Mouse (Mus musculus) liver, embryonic 15.5 days (tissue): ENCODE measurements around the gene Zfp984. TPM values are rescaled to one million over a fixed set of nuclear protein-coding genes. Genes with fewer than 3 reads are reported as not detected.

ENCODE experiments used
- polyA plus RNA-seq: library from polyadenylated mRNA; unstranded; fragments of >200 nt; fragmentation: Nextera tagmentation; extraction: Ambion mirVana; gene quantifications from 2 replicates; pipeline ENCODE4 v1.2.1, GENCODE M21; 2015

The Zfp984 gene
- polyA plus RNA-seq, 1 experiment from 2014 or later: 3.9 TPM

Other genes starting within 250 kb of the Zfp984 start
- gene Zfp979, start 167.3 kb downstream of the Zfp984 start, polyA plus RNA-seq: 1.4 and 2.0 TPM in 2 replicates
- not detected in 2 replicates for gene Zfp534, start 107.2 kb downstream of the Zfp984 start, polyA plus RNA-seq
- 1.0 and 1.4 TPM in 2 replicates for gene Zfp933, start 38.6 kb upstream of the Zfp984 start, polyA plus RNA-seq
- gene Miip, start 59.0 kb upstream of the Zfp984 start, polyA plus RNA-seq: 29.3 and 36.1 TPM in 2 replicates
- gene Fv1, start 59.2 kb upstream of the Zfp984 start, polyA plus RNA-seq: 2.1 TPM in 2 replicates
- gene Mfn2, start 94.9 kb upstream of the Zfp984 start, polyA plus RNA-seq: 15.5 and 15.6 TPM in 2 replicates
- 29.0 and 30.6 TPM in 2 replicates for gene Plod1, start 127.0 kb upstream of the Zfp984 start, polyA plus RNA-seq
- gene 2510039O18Rik, start 131.1 kb upstream of the Zfp984 start, polyA plus RNA-seq: 7.8 and 8.9 TPM in 2 replicates
- not detected in 2 replicates for gene Nppb, start 176.0 kb upstream of the Zfp984 start, polyA plus RNA-seq
- gene Nppa, start 190.9 kb upstream of the Zfp984 start, polyA plus RNA-seq: 1.3 and 1.4 TPM in 2 replicates
- 1.5 and 1.6 TPM in 2 replicates for gene Clcn6, start 229.0 kb upstream of the Zfp984 start, polyA plus RNA-seq
- gene Mthfr, start 229.3 kb upstream of the Zfp984 start, polyA plus RNA-seq: 9.8 and 10.0 TPM in 2 replicates